ENCODE assay signal across 18 mouse cellular contexts in the genomic region with DNA sequence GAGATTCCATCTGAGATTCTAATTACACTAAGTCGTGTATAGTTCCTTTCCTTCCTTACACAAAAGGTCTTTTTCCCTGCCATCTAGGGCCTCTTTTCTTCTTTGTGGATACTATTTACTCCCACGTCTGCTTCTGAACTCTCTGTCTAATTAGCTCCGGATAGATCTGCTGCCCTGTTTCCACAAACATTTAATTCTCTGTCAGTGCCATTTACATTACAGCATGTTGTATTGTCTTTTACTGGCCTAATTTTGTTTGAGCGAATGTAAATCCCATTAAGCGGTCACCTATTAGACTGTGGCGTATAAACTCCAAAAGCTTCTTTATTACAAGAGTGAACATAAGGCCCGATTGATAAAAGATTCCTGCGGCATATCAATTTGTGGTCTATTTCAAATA.
"Had no signal": no experiment of that assay in that cellular context is flagged by ENCODE, and none has a peak within 500 bp of the region (broad histone marks: within the 10 kb centered on the region; RNA-seq: fewer than 3 reads in every experiment).

No protein-coding gene starts in this region.

- H3K9me3 ChIP-seq: intestine, embryonic 15.5 days; kidney, embryonic 15.5 days; liver, embryonic 13.5 days; neural tube, embryonic 13.5 days; stomach, embryonic 15.5 days had no signal

- H3K36me3 ChIP-seq: intestine, embryonic 15.5 days; kidney, embryonic 15.5 days; liver, embryonic 13.5 days; neural tube, embryonic 13.5 days; stomach, embryonic 15.5 days had no signal

- DNase-seq: kidney, adult 11 months; kidney, adult 8-10 months; kidney, postnatal 10 days; kidney, postnatal 36 days; layer of hippocampus, postnatal 36 days; liver, embryonic 13.5 days; lung, adult 2 months; lung, postnatal 14 days; lung, postnatal 4 days; right cerebral cortex, postnatal 25 days; spleen, adult 18-20 months; thymus, postnatal 25 days had no signal

- ATAC-seq: intestine, embryonic 15.5 days had no signal

- H3K27ac ChIP-seq: intestine, embryonic 15.5 days; kidney, embryonic 15.5 days; left cerebral cortex, adult 2 months; liver, embryonic 13.5 days; neural tube, embryonic 13.5 days; stomach, embryonic 15.5 days had no signal

- H3K27me3 ChIP-seq: intestine, embryonic 15.5 days; kidney, embryonic 15.5 days; liver, embryonic 13.5 days; neural tube, embryonic 13.5 days; stomach, embryonic 15.5 days had no signal

- H3K4me2 ChIP-seq: intestine, embryonic 15.5 days; kidney, embryonic 15.5 days; liver, embryonic 13.5 days; neural tube, embryonic 13.5 days; stomach, embryonic 15.5 days had no signal

- H3K4me1 ChIP-seq: intestine, embryonic 15.5 days; kidney, embryonic 15.5 days; liver, embryonic 13.5 days; stomach, embryonic 15.5 days had no signal

- H3K9ac ChIP-seq: intestine, embryonic 15.5 days; kidney, embryonic 15.5 days; liver, embryonic 13.5 days; neural tube, embryonic 13.5 days; stomach, embryonic 15.5 days had no signal

- H3K4me3 ChIP-seq: intestine, embryonic 15.5 days; kidney, embryonic 15.5 days; left cerebral cortex, adult 2 months; liver, embryonic 13.5 days; myocyte; neural tube, embryonic 13.5 days; stomach, embryonic 15.5 days had no signal
